Mouse (Mus musculus) forebrain, embryonic 15.5 days (tissue): ENCODE measurements around the gene Ntrk2. TPM values are rescaled to one million over a fixed set of nuclear protein-coding genes. Genes with fewer than 3 reads are reported as not detected.
A peak's percentile ranks its signal among the peaks of the same experiment; 100 is the strongest.
"Not testable (repeated sequence)": the region's sequence is repeated elsewhere in the genome, so short reads cannot be mapped to it uniquely, and the experiment has no call there.

Source experiments
- ATAC-seq: fragments of 200-750 bp; cut with Nextera tagmentation; replicated peaks from 2 replicates; pipeline ENCODE4 v1.8.0; 2017; ENCODE audit warnings: mild to moderate bottlenecking, moderate TSS enrichment, moderate library complexity
- H3K27ac ChIP-seq: fragments of 300-500 bp; sonication (generic); replicated peaks from 2 replicates; pipeline ENCODE4 v1.5.1; 2015; ENCODE audit warnings: mild to moderate bottlenecking, inconsistent platforms
- H3K27me3 ChIP-seq: fragments of 300-500 bp; sonication (generic); 2 replicates; pipeline ENCODE4 v1.6.1; 2015; ENCODE audit warnings: inconsistent platforms
- H3K36me3 ChIP-seq: fragments of 300-500 bp; sonication (generic); 2 replicates; pipeline ENCODE4 v1.6.1; 2015; ENCODE audit warnings: mild to moderate bottlenecking, inconsistent platforms
- H3K4me1 ChIP-seq: fragments of 300-500 bp; sonication (generic); 2 replicates; pipeline ENCODE4 v1.6.1; 2015; ENCODE audit warnings: inconsistent platforms
- H3K4me2 ChIP-seq: fragments of 300-500 bp; sonication (generic); replicated peaks from 2 replicates; pipeline ENCODE4 v1.6.1; 2015; ENCODE audit warnings: mild to moderate bottlenecking, inconsistent platforms
- H3K4me3 ChIP-seq: fragments of 300-500 bp; sonication (generic); 2 replicates; pipeline ENCODE4 v1.5.1; 2015; ENCODE audit warnings: mild to moderate bottlenecking, inconsistent platforms
- H3K9ac ChIP-seq: fragments of 300-500 bp; sonication (generic); replicated peaks from 2 replicates; pipeline ENCODE4 v1.6.1; 2015; ENCODE audit warnings: mild to moderate bottlenecking, inconsistent platforms
- H3K9me3 ChIP-seq: fragments of 300-500 bp; sonication (generic); 2 replicates; pipeline ENCODE4 v1.6.1; 2016; ENCODE audit warnings: inconsistent platforms
- WGBS: fragments of 180-500 bp; shearing (Covaris S2); methylation state at CpG from one replicate; pipeline ENCODE4 v1.1.7; 2015; ENCODE audit warnings: mixed read lengths; 5-methylcytosine and 5-hydroxymethylcytosine counted together
- polyA plus RNA-seq: library from polyadenylated mRNA; unstranded; fragments of >200 nt; fragmentation: Nextera tagmentation; extraction: Ambion mirVana; gene quantifications from 2 replicates; pipeline ENCODE4 v1.2.1, GENCODE M21; 2015

Ntrk2 gene
- polyA plus RNA-seq, 1 experiment from 2014 or later, result 97.0 TPM

GRCm38 (mm10) chr13:59030574-59030973, 224.2 kb downstream of the Ntrk2 start:
- Histone ChIP-seq H3K4me1 (peaks cover 3% of the 10 kb centered on the region; the same call in 1 of the 2 replicates), H3K4me3 (no peak overlapping the region), H3K27me3 (no peaks in the 10 kb centered on the region), H3K9ac (no peak overlapping the region), H3K9me3 (no peaks in the 10 kb centered on the region), H3K27ac (0 out of 2 replicates have a peak overlapping the region, but pooled peaks have one; percentile 12), H3K36me3 (no peaks in the 10 kb centered on the region), H3K4me2 (no peak overlapping the region)
- 69% methylated on average over 6 of the region's 6 CpGs for WGBS
- peak; percentile 35; the same call in 1 of the 2 replicates for ATAC-seq

DNA sequence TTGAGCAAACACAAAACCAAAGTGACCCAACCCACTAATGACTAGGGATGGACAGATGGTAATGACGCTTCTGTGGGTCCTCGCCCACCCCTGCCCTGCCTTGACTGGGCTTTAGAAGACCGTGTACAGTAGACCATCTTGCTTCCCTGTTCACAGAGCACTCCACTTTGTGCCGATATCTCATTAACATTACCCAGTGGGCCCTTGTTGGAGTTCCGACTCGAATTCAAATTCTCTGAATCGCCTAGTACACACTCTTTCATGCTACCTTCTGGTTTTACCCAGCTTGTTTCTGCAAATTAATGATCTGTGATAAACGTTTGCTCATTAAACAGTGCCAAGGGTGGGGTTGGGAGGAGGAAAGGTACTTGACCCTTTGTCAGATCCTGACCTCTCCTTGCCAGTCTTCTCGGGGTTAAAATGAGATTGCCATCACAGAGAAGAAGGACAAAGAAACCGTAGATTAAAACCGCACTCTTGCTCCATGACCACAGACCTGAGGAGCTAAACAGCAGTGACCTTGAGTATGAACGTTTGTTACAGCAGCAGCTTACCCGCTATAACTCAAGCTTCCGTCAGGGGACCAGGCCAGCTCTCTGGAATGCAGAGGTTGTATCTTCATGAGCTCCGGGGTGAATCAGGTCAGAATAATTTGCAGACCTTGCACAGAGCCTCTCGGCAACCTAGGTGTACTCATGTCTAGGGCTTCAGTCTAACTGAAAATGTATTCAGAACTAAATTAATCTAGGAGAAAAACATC, 234.0 kb downstream of the Ntrk2 start:
- H3K9ac ChIP-seq, result 0 out of 2 replicates have a peak overlapping the region, but pooled peaks have one; percentile 26
- H3K9me3 ChIP-seq, result no peaks in the 10 kb centered on the region
- peak; percentile 65 for ATAC-seq
- no peak overlapping the region for H3K4me3 ChIP-seq
- peak overlapping the region; percentile 24 for H3K4me2 ChIP-seq
- H3K27me3 ChIP-seq, result no peaks in the 10 kb centered on the region
- H3K27ac ChIP-seq, result peak overlapping the region; percentile 96
- 35% methylated on average over 16 of the region's 16 CpGs for WGBS
- no peaks in the 10 kb centered on the region for H3K36me3 ChIP-seq
- peaks cover 30% of the 10 kb centered on the region for H3K4me1 ChIP-seq

GRCm38 (mm10) chr13:59041013-59041764, 234.8 kb downstream of the Ntrk2 start:
- peak overlapping the region; percentile 8; the same call in 1 of the 2 replicates for H3K4me3 ChIP-seq
- H3K4me1 ChIP-seq, result peaks cover 30% of the 10 kb centered on the region
- H3K9ac ChIP-seq, result no peak overlapping the region; the same call in 1 of the 2 replicates
- H3K4me2 ChIP-seq, result peak overlapping the region; percentile 24
- no peaks in the 10 kb centered on the region for H3K36me3 ChIP-seq
- 16% methylated on average over 9 of the region's 9 CpGs for WGBS
- peak; percentile 99 for ATAC-seq
- H3K27ac ChIP-seq, result peak overlapping the region; percentile 96
- no peaks in the 10 kb centered on the region for H3K27me3 ChIP-seq
- no peaks in the 10 kb centered on the region for H3K9me3 ChIP-seq

DNA sequence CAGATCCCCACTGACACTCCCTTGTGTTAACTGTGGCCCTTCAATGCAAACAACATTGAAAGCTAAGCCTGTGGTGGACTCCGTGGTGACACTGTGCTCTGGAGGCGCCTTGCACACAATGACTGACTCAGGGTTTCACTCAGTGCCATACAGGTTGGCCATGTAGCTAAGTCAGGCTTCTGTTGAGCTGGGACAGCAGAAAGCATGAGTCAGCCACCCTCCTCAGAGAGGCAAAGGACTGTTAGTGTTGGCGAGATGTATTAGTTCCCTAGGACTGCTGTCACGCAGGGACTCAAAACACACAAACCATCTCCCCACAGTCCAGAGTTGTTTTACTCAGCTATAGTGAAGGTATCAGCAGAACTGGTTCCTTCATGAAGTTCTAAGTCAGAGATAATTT, 245.8 kb downstream of the Ntrk2 start:
- ATAC-seq, result no peak
- H3K27ac ChIP-seq, result no peak overlapping the region
- H3K9ac ChIP-seq, result no peak overlapping the region
- 85% methylated on average over 4 of the region's 4 CpGs for WGBS
- H3K9me3 ChIP-seq, result no peaks in the 10 kb centered on the region
- H3K4me1 ChIP-seq, result no peaks in the 10 kb centered on the region
- no peak overlapping the region for H3K4me2 ChIP-seq
- H3K36me3 ChIP-seq, result no peaks in the 10 kb centered on the region
- H3K27me3 ChIP-seq, result no peaks in the 10 kb centered on the region
- no peak overlapping the region for H3K4me3 ChIP-seq

- not testable (repeated sequence) for H3K36me3 ChIP-seq, H3K4me2 ChIP-seq, H3K4me1 ChIP-seq, H3K9ac ChIP-seq, ATAC-seq, H3K27me3 ChIP-seq, H3K9me3 ChIP-seq, H3K27ac ChIP-seq, H3K4me3 ChIP-seq
- WGBS, result 91% methylated on average over 8 of the region's 8 CpGs
Observed at GRCm38 (mm10) chr13:59054331-59054730, 248.0 kb downstream of the Ntrk2 start.

- no peaks in the 10 kb centered on the region for H3K36me3 ChIP-seq
- no peak overlapping the region for H3K4me2 ChIP-seq
- no peaks in the 10 kb centered on the region for H3K9me3 ChIP-seq
- no peaks in the 10 kb centered on the region for H3K27me3 ChIP-seq
- no peak for ATAC-seq
- no peak overlapping the region for H3K27ac ChIP-seq
- WGBS, result 84% methylated on average over 4 of the region's 4 CpGs
- no peak overlapping the region for H3K4me3 ChIP-seq
- no peaks in the 10 kb centered on the region for H3K4me1 ChIP-seq
- no peak overlapping the region for H3K9ac ChIP-seq
Observed at GRCm38 (mm10) chr13:59056859-59057258, 250.5 kb downstream of the Ntrk2 start.

DNA sequence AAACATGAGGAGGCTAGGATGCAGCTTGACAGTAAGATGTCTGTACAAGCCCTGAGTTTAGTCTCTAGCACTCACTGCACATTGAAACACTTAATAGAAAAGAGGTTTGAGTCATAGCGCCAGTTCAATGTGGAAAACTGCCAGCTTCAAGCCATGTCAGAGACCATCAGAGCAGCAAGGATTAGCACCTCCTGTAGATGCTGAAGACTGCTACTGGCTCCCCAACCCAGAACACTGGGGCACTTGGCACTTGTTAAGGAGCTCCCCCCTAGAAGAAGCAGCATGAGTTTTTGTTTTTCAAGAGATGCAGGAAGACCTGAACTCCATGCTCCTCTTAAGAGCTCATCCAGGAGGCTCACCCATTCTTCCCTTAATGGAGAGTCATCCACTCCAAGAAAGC, 251.5 kb downstream of the Ntrk2 start:
- H3K9ac ChIP-seq, result no peak overlapping the region
- H3K36me3 ChIP-seq, result no peaks in the 10 kb centered on the region
- H3K4me1 ChIP-seq, result no peaks in the 10 kb centered on the region
- no peak overlapping the region for H3K27ac ChIP-seq
- H3K27me3 ChIP-seq, result no peaks in the 10 kb centered on the region
- H3K9me3 ChIP-seq, result no peaks in the 10 kb centered on the region
- no peak for ATAC-seq
- no peak overlapping the region for H3K4me2 ChIP-seq
- WGBS, result 59% methylated on average over 1 of the region's 1 CpGs
- H3K4me3 ChIP-seq, result no peak overlapping the region

DNA sequence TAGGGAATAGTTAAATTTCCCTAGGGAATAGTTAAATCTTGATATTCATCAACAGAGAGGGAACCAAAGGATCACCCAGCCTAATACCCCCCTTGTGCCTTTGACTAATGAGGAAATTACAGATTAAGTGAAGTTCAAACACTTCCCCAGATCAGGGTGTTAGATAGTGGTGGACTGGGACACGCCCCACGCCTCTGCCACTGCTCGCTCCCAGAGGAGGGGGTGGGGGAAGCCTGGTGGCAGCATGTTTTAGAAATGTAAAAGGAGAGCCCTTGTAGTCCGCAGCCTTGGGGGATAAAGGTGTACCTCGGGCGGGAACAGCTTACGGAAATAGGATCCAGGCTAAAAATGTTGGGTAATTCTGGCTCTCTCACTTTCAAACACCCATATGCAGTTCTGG, 252.7 kb downstream of the Ntrk2 start:
- 53% methylated on average over 7 of the region's 7 CpGs for WGBS
- no peak overlapping the region for H3K4me3 ChIP-seq
- no peak for ATAC-seq
- no peaks in the 10 kb centered on the region for H3K9me3 ChIP-seq
- H3K27ac ChIP-seq, result no peak overlapping the region
- H3K27me3 ChIP-seq, result no peaks in the 10 kb centered on the region
- no peak overlapping the region for H3K9ac ChIP-seq
- H3K4me2 ChIP-seq, result no peak overlapping the region
- no peaks in the 10 kb centered on the region for H3K4me1 ChIP-seq
- no peaks in the 10 kb centered on the region for H3K36me3 ChIP-seq

DNA sequence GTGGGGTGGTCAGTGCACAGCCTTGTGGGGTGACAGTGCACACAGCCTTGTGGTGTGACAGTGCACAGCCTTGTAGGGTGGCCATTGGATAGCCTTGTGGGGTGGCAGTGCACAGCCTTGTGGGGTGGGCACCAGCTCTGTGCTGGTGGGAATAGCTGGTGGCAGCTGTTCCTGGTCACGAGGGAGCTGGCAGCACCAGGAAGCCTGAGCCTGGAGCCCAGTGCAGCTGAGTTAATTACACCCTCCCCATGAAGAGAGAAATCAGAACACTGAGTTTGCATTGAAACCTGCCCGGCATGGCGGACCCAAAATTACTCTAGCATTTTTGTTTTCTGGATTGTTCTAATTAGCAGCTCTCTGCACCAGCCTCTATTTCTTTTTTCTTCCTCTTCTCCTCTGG, 259.3 kb downstream of the Ntrk2 start:
- H3K27ac ChIP-seq, result 0 out of 2 replicates have a peak overlapping the region, but pooled peaks have one; percentile 45
- 37% methylated on average over 3 of the region's 3 CpGs for WGBS
- no peak overlapping the region for H3K4me2 ChIP-seq
- H3K27me3 ChIP-seq, result no peaks in the 10 kb centered on the region
- ATAC-seq, result peak; percentile 83
- 0 out of 2 replicates have a peak, but pooled peaks cover 5% of the 10 kb centered on the region for H3K4me1 ChIP-seq
- no peaks in the 10 kb centered on the region for H3K9me3 ChIP-seq
- H3K36me3 ChIP-seq, result no peaks in the 10 kb centered on the region
- H3K4me3 ChIP-seq, result no peak overlapping the region
- no peak overlapping the region for H3K9ac ChIP-seq

DNA sequence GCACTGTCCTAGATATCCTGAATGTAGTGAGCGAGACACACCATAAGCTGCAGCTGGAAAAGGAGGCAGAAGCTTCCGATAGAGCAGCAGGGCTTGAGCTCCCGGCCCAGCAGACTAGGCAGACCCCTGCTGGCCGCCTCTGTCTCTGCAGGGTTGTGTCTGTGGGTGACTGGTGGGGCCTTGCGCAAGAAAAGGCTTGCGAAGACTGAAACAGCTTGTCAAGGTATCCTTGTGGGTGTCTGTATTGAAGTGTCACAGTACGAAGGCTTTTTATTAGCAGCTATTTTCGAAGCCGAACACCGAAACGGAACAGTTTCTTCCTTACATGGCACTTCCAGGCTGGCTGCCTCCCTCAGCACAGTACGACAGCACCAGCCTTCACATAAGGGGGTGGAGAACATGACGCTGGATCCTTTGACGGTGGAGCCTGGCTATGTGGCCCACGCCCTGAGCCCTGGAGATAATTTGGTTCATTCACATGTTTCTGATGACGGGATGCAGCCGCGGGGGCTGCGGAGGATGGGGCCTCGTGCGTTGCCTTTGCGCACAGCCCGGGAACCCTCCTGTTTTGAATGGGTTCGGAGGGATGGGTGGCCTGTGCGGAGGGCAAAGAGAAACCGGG, 267.4 kb downstream of the Ntrk2 start:
- ATAC-seq, result peak; percentile 91
- H3K36me3 ChIP-seq, result no peaks in the 10 kb centered on the region
- 20% methylated on average over 26 of the region's 26 CpGs for WGBS
- H3K4me3 ChIP-seq, result peak overlapping the region; percentile 17
- peak overlapping the region; percentile 30 for H3K4me2 ChIP-seq
- 0 out of 2 replicates have a peak overlapping the region, but pooled peaks have one; percentile 13 for H3K9ac ChIP-seq
- H3K9me3 ChIP-seq, result no peaks in the 10 kb centered on the region
- peaks cover 13% of the 10 kb centered on the region for H3K4me1 ChIP-seq
- peak overlapping the region; percentile 59 for H3K27ac ChIP-seq
- no peaks in the 10 kb centered on the region for H3K27me3 ChIP-seq

- H3K4me2 ChIP-seq, result no peak overlapping the region
- peaks cover 21% of the 10 kb centered on the region for H3K4me1 ChIP-seq
- H3K9ac ChIP-seq, result no peak overlapping the region
- 74% methylated on average over 4 of the region's 4 CpGs for WGBS
- H3K36me3 ChIP-seq, result no peaks in the 10 kb centered on the region
- H3K27ac ChIP-seq, result no peak overlapping the region
- no peak overlapping the region for H3K4me3 ChIP-seq
- ATAC-seq, result no peak
- no peaks in the 10 kb centered on the region for H3K27me3 ChIP-seq
- H3K9me3 ChIP-seq, result no peaks in the 10 kb centered on the region
Observed at GRCm38 (mm10) chr13:59076489-59076888, 270.1 kb downstream of the Ntrk2 start.
